Mouse (Mus musculus) megakaryocyte, embryonic 14.5 days (primary cell): ENCODE measurements around the gene Gas2l2. TPM values are rescaled to one million over a fixed set of nuclear protein-coding genes. Genes with fewer than 3 reads are reported as not detected.

ENCODE experiments used
- H3K27me3 ChIP-seq: replicated peaks from 2 replicates; pipeline ENCODE3; 2012; ENCODE audit warnings: inconsistent platforms
- H3K36me3 ChIP-seq: replicated peaks from 2 replicates; pipeline ENCODE3; 2012; ENCODE audit warnings: low read length, inconsistent platforms, mixed read lengths
- H3K4me1 ChIP-seq: 2 replicates; pipeline ENCODE4 v1.6.1; 2012; ENCODE audit warnings: inconsistent platforms
- H3K4me3 ChIP-seq: replicated peaks from 2 replicates; pipeline ENCODE3; 2012; ENCODE audit warnings: moderate library complexity, mild to moderate bottlenecking, inconsistent platforms
- H3K9me3 ChIP-seq: 2 replicates; pipeline ENCODE4 v1.6.1; 2012; ENCODE audit warnings: inconsistent platforms
- FLI1 ChIP-seq: IDR thresholded peaks from 2 replicates; pipeline ENCODE4 v1.6.1; 2012; ENCODE audit warnings: low read length, inconsistent platforms, mixed read lengths
- GATA1 ChIP-seq: IDR thresholded peaks from 3 replicates; pipeline ENCODE4 v1.6.1; 2012; ENCODE audit warnings: mixed read lengths, low read length, inconsistent platforms, borderline replicate concordance
- polyA plus RNA-seq: library from polyadenylated mRNA; stranded (reverse); fragments of >175 nt; gene quantifications from 2 replicates; pipeline ENCODE4 v1.2.3, GENCODE M21; 2012; ENCODE audit warnings: low replicate concordance; ENCODE audit not compliant: insufficient read depth

Gas2l2 gene
- polyA plus RNA-seq, 1 experiment = not detected

GRCm38 (mm10) chr11:83443824-83444223, 14.6 kb upstream of the Gas2l2 start:
- no peaks in the 10 kb centered on the region for H3K9me3 ChIP-seq
- H3K4me1 ChIP-seq = peaks cover 73% of the 10 kb centered on the region
- peak overlapping the region; percentile 10 for H3K4me3 ChIP-seq
- H3K36me3 ChIP-seq = no peaks in the 10 kb centered on the region
- TF ChIP-seq FLI1 (no peak), GATA1 (no peak)
- peaks cover 78% of the 10 kb centered on the region for H3K27me3 ChIP-seq

GRCm38 (mm10) chr11:83442596-83443267, 13.5 kb upstream of the Gas2l2 start:
- peaks cover 75% of the 10 kb centered on the region for H3K27me3 ChIP-seq
- H3K36me3 ChIP-seq = no peaks in the 10 kb centered on the region
- H3K9me3 ChIP-seq = no peaks in the 10 kb centered on the region
- peak overlapping the region; percentile 88 for H3K4me3 ChIP-seq
- TF ChIP-seq GATA1 (no peak), FLI1 (no peak)
- H3K4me1 ChIP-seq = peaks cover 65% of the 10 kb centered on the region

GRCm38 (mm10) chr11:83441235-83441634, 12.0 kb upstream of the Gas2l2 start:
- Histone ChIP-seq H3K4me1 (peaks cover 53% of the 10 kb centered on the region), H3K9me3 (peaks cover 9% of the 10 kb centered on the region), H3K36me3 (no peaks in the 10 kb centered on the region), H3K27me3 (peaks cover 72% of the 10 kb centered on the region), H3K4me3 (peak overlapping the region; percentile 96)
- TF ChIP-seq FLI1 = no peak
- no peak for TF ChIP-seq GATA1

- H3K4me1 ChIP-seq = peaks cover 53% of the 10 kb centered on the region
- H3K27me3 ChIP-seq = peaks cover 73% of the 10 kb centered on the region
- H3K9me3 ChIP-seq = peaks cover 9% of the 10 kb centered on the region
- TF ChIP-seq FLI1 = no peak
- no peak for TF ChIP-seq GATA1
- no peaks in the 10 kb centered on the region for H3K36me3 ChIP-seq
- H3K4me3 ChIP-seq = peak overlapping the region; percentile 96
Measured at GRCm38 (mm10) chr11:83440081-83441064, 11.1 kb upstream of the Gas2l2 start.

GRCm38 (mm10) chr11:83439426-83440060, 10.3 kb upstream of the Gas2l2 start:
- TF ChIP-seq FLI1 (no peak), GATA1 (no peak)
- Histone ChIP-seq H3K4me1 (peaks cover 47% of the 10 kb centered on the region), H3K9me3 (peaks cover 9% of the 10 kb centered on the region), H3K36me3 (no peaks in the 10 kb centered on the region), H3K4me3 (peak overlapping the region; percentile 96), H3K27me3 (peaks cover 72% of the 10 kb centered on the region)

- peaks cover 25% of the 10 kb centered on the region for H3K4me1 ChIP-seq
- peaks cover 60% of the 10 kb centered on the region for H3K27me3 ChIP-seq
- peaks cover 9% of the 10 kb centered on the region for H3K9me3 ChIP-seq
- no peaks in the 10 kb centered on the region for H3K36me3 ChIP-seq
- no peak for TF ChIP-seq GATA1
- no peak for TF ChIP-seq FLI1
- H3K4me3 ChIP-seq = no peak within 1 kb of the TSS
Measured at GRCm38 (mm10) chr11:83437377-83437776, 8.1 kb upstream of the Gas2l2 start, which contains the start of gene 1700020L24Rik. TSS of gene 1700020L24Rik (plus strand) at chr11:83437677.

- Histone ChIP-seq H3K4me3 (no peak overlapping the region), H3K4me1 (peaks cover under 1% of the 10 kb centered on the region; the same call in 1 of the 2 replicates), H3K9me3 (peaks cover 7% of the 10 kb centered on the region), H3K36me3 (no peaks in the 10 kb centered on the region), H3K27me3 (peaks cover 75% of the 10 kb centered on the region)
- TF ChIP-seq FLI1 (no peak), GATA1 (no peak)
Measured at GRCm38 (mm10) chr11:83432533-83432932, 3.3 kb upstream of the Gas2l2 start.

GRCm38 (mm10) chr11:83426964-83427363, 2.3 kb downstream of the Gas2l2 start:
- Histone ChIP-seq H3K4me3 (peak overlapping the region; percentile 88), H3K27me3 (peaks cover 84% of the 10 kb centered on the region), H3K4me1 (peaks cover 19% of the 10 kb centered on the region), H3K36me3 (no peaks in the 10 kb centered on the region), H3K9me3 (no peaks in the 10 kb centered on the region)
- TF ChIP-seq FLI1 = no peak
- TF ChIP-seq GATA1 = no peak

GRCm38 (mm10) chr11:83424681-83425080, 4.6 kb downstream of the Gas2l2 start:
- no peak for TF ChIP-seq FLI1
- no peak for TF ChIP-seq GATA1
- peaks cover 19% of the 10 kb centered on the region for H3K4me1 ChIP-seq
- H3K4me3 ChIP-seq = no peak overlapping the region
- H3K9me3 ChIP-seq = no peaks in the 10 kb centered on the region
- peaks cover 90% of the 10 kb centered on the region for H3K27me3 ChIP-seq
- no peaks in the 10 kb centered on the region for H3K36me3 ChIP-seq
